Mouse (Mus musculus): ENCODE data around the gene Hoxa5. TPM values are rescaled to one million over a fixed set of nuclear protein-coding genes. Genes with fewer than 3 reads are reported as not detected.
A peak's percentile ranks its signal among the peaks of the same experiment; 100 is the strongest.

Gene Hoxa5
- polyA plus RNA-seq, 1 experiment from 2014 or later, result not detected

DNA sequence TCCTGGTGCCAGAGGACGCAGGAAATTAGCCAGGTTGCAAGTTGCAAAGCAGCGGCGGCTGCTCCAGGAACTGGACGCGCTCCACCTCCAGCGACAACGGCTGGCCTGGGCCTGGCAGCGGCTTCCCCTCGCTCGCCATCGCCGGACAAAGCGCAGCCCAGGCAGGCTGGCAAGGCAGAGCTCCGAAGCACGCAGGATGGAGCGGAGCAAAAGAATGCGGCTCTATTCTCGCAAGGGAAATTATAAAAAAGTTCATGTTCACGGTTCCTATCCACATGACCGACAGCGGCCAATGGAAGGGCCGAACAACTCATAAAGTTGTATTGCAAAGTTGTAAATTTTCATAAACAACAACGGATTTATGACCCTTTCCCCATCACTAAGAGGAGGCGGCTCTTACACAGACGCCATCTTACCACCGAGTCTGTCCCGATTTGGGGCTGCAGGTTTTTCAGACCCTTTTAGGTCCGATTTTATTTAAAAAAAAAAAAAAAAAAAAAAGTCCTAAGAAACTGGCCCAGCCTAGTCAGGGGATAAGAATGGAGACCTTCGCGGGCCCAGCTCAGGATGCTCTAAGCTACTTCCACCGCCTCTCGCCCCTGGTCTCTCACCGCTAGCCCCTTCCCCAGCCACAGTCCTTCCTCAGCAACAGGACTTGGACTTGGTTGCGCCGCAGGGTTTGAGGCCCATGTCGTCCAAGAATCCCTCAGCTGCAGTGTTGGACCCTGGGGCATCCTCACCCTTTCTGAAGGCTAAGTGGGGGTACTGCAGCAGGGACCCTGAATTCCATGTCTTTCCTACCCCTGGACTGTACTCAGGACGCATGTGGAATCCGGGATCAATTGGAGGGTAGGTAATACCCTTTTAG lies 9.0 kb upstream of the Hoxa5 start, which contains the start of the genes Hoxa3 and Gm28308:
Gene Hoxa3, minus strand, starts transcription at position 218 of the 868 bp plus-strand sequence.
Gene Gm28308, minus strand, starts transcription at position 221 of the 868 bp plus-strand sequence.
- Histone ChIP-seq H3K4me1 (peaks cover 22% of the 10 kb centered on the region), H3K27me3 (ENCODE audit: low read depth, poor library complexity, severe bottlenecking) (peaks cover 100% of the 10 kb centered on the region), H3K4me3 (no peak within 1 kb of the TSS), H3K9me3 (replicated peaks) (no peaks in the 10 kb centered on the region), H3K27ac (replicated peaks) (no peak within 1 kb of the TSS), H3K36me3 (no peaks in the 10 kb centered on the region)
- 2% methylated on average over 38 of the region's 38 CpGs for WGBS
- no peak for DNase-seq (ENCODE audit: low spot score)

DNA sequence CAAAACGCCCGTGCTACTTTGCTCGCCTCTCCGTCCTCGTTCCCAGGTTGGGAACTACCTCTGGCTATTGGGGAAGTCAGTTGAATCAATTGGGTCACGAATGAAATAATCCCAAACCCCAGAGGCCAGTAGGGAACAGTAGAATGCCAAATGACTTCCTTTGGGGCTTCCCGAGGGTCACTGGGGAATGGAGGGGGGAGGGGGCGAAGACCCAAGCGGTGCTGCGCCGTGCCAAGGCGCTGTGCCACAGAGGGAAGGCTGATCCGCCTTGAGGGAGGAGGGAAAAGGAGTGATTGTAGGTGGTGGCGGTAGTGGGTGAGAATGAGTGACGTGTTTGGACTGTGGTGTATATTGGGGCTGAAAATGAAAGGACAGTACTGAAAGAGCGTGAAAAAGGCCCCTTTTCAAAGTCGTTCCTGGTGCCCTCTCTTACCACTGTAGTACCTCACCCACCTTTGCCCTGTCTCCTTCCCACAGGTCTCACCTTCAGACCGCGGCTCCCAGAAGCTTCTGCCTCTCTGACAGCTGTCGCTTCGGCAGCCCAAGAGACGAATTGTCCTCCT lies 8.2 kb upstream of the Hoxa5 start:
- H3K4me3 ChIP-seq, result no peak overlapping the region
- H3K27ac ChIP-seq (replicated peaks), result no peak overlapping the region
- H3K36me3 ChIP-seq, result no peaks in the 10 kb centered on the region
- DNase-seq (ENCODE audit: low spot score), result no peak
- peaks cover 20% of the 10 kb centered on the region for H3K4me1 ChIP-seq
- WGBS, result 2% methylated on average over 22 of the region's 22 CpGs
- no peaks in the 10 kb centered on the region for H3K9me3 ChIP-seq (replicated peaks)
- H3K27me3 ChIP-seq (ENCODE audit: low read depth, poor library complexity, severe bottlenecking), result peaks cover 100% of the 10 kb centered on the region

DNA sequence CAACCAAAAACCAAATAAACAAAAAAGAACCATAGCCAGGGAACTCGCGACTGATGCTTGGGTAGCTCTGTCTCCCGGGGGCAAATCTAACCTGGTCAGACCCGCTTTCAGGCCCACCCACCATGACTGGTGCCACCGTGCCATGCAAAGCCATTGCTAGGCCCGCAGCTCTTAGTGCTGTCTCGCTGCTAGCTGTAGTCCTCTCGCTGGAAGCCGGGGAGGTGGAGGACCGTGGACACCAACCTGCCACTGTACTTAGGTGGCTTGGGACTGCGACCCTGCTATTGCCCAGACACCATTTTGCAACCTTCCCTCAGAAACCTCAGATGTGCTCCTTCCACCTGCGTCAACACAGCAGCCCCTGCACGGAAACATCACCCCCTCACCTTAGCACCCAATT lies 7.6 kb upstream of the Hoxa5 start:
- WGBS, result 4% methylated on average over 13 of the region's 13 CpGs
- DNase-seq (ENCODE audit: low spot score), result no peak
- Histone ChIP-seq H3K27me3 (ENCODE audit: low read depth, poor library complexity, severe bottlenecking) (peaks cover 100% of the 10 kb centered on the region), H3K9me3 (replicated peaks) (no peaks in the 10 kb centered on the region), H3K36me3 (no peaks in the 10 kb centered on the region), H3K27ac (replicated peaks) (no peak overlapping the region), H3K4me1 (peaks cover 13% of the 10 kb centered on the region), H3K4me3 (0 out of 2 replicates have a peak overlapping the region, but pooled peaks have one; percentile 0)

DNA sequence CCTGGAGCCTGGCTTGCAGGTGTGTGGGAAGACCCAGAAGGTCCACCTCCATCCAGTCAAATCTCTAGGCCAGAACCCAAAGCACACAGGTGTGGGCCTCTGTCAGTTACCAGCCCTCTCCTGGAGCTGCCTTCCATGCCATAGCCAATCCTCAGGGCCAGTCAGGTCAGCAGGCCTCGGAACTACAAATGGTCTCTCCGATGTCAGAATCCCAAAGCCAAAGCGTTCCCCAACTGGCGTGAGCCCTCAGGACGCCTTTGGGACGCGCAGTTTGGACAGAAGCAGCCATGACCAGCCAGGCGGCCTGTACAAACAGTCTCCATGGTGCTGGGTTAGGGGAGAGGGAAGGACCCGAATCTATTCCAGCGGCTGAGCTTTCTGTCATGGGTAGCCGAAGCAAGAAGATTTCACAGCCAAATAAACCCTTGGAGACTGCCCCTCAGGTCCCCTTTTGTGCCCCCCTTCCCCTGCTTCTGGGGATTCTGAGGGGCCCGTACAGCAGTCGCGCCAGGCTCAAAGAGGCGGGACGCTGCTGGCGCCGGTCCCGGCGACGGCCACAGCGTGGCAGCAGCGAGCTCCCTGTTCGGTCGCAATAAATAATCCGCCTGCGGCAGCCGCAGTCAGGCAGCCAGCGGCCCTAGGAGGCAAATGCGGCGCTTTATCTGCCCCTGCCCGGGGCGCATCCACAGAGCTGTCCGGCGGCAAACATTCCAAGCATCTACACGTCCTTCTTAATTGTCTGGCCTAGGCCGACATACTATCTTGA lies 7.0 kb upstream of the Hoxa5 start:
- peak; percentile 84 for DNase-seq (ENCODE audit: low spot score)
- 0 out of 2 replicates have a peak overlapping the region, but pooled peaks have one; percentile 0 for H3K4me3 ChIP-seq
- H3K27ac ChIP-seq (replicated peaks), result no peak overlapping the region
- under 1% methylated on average over 37 of the region's 37 CpGs for WGBS
- peaks cover 100% of the 10 kb centered on the region for H3K27me3 ChIP-seq (ENCODE audit: low read depth, poor library complexity, severe bottlenecking)
- H3K9me3 ChIP-seq (replicated peaks), result no peaks in the 10 kb centered on the region
- H3K36me3 ChIP-seq, result no peaks in the 10 kb centered on the region
- peaks cover 9% of the 10 kb centered on the region; the same call in 1 of the 2 replicates for H3K4me1 ChIP-seq

GRCm38 (mm10) chr6:52209685-52210046 lies 5.3 kb upstream of the Hoxa5 start:
- H3K36me3 ChIP-seq, result no peaks in the 10 kb centered on the region
- WGBS, result 7% methylated on average over 12 of the region's 12 CpGs

GRCm38 (mm10) chr6:52208868-52209684 lies 4.7 kb upstream of the Hoxa5 start:
- no peak overlapping the region for H3K27ac ChIP-seq (replicated peaks)
- H3K4me1 ChIP-seq, result peaks cover 14% of the 10 kb centered on the region
- no peak for DNase-seq (ENCODE audit: low spot score)
- no peaks in the 10 kb centered on the region for H3K36me3 ChIP-seq
- peak overlapping the region; percentile 18; the same call in 1 of the 2 replicates for H3K4me3 ChIP-seq
- peaks cover 100% of the 10 kb centered on the region for H3K27me3 ChIP-seq (ENCODE audit: low read depth, poor library complexity, severe bottlenecking)
- WGBS, result 3% methylated on average over 18 of the region's 18 CpGs
- H3K9me3 ChIP-seq (replicated peaks), result no peaks in the 10 kb centered on the region

More at GRCm38 (mm10) chr6:52209685-52210046, 5.3 kb upstream of the Hoxa5 start:
- Histone ChIP-seq H3K4me1 (peaks cover 9% of the 10 kb centered on the region; the same call in 1 of the 2 replicates), H3K27ac (replicated peaks) (no peak overlapping the region), H3K4me3 (no peak overlapping the region), H3K9me3 (replicated peaks) (no peaks in the 10 kb centered on the region), H3K27me3 (ENCODE audit: low read depth, poor library complexity, severe bottlenecking) (peaks cover 100% of the 10 kb centered on the region)
- DNase-seq (ENCODE audit: low spot score), result no peak

DNA sequence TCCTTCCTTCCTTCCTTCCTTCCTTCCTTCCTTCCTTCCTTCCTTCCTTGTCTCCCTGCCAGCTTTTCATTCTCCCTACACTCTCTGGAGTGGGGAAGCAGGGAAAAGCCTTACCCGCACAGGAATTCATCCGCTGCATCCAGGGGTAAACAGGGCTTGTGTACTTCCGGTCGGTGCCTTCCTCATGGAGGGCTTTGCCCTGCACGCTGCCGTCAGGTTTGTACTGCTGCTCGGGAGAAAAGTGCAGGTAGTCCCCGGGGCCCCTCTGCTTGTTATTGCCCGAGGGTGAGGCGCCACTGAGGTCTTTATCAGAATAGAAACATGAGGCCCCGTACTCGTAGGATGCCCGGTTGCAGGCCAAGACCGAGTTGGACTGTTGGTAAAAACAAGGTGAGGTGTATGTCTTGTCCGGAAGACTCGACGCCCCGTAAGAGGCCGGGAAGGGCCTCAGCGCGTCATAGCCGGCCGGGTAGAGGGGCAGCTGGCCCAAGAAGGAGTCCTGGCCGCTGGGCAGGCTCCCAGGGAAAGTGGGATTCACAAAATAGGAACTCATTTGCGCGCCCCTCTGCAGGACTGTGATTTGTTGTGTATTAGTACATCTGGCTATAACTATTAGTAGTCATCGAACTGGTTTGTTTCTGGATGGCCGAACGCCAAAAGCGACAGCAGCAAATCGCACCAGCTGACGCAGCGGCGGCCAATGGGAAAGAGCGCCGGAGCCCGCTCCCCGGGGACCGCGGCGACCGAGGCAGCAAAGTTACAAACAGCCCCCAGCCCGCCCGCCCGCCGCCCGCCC lies 3.9 kb upstream of the Hoxa5 start, which contains the start of gene Hoxa6:
Gene Hoxa6, minus strand, starts transcription at position 651 of the 796 bp plus-strand sequence.
- DNase-seq (ENCODE audit: low spot score), result no peak
- Histone ChIP-seq H3K27ac (replicated peaks) (no peak within 1 kb of the TSS), H3K9me3 (replicated peaks) (no peaks in the 10 kb centered on the region), H3K27me3 (ENCODE audit: low read depth, poor library complexity, severe bottlenecking) (peaks cover 100% of the 10 kb centered on the region), H3K4me3 (peak within 1 kb of the TSS; percentile 18; the same call in 1 of the 2 replicates), H3K4me1 (peaks cover 22% of the 10 kb centered on the region), H3K36me3 (no peaks in the 10 kb centered on the region)
- WGBS, result under 1% methylated on average over 47 of the region's 47 CpGs

GRCm38 (mm10) chr6:52207684-52207976 lies 3.2 kb upstream of the Hoxa5 start:
- H3K27ac ChIP-seq (replicated peaks), result no peak overlapping the region
- no peaks in the 10 kb centered on the region for H3K9me3 ChIP-seq (replicated peaks)
- no peak overlapping the region for H3K4me3 ChIP-seq
- H3K4me1 ChIP-seq, result peaks cover 24% of the 10 kb centered on the region
- DNase-seq (ENCODE audit: low spot score), result no peak
- H3K36me3 ChIP-seq, result no peaks in the 10 kb centered on the region
- peaks cover 100% of the 10 kb centered on the region for H3K27me3 ChIP-seq (ENCODE audit: low read depth, poor library complexity, severe bottlenecking)

GRCm38 (mm10) chr6:52206882-52207683 lies 2.7 kb upstream of the Hoxa5 start:
- Histone ChIP-seq H3K9me3 (replicated peaks) (no peaks in the 10 kb centered on the region), H3K27me3 (ENCODE audit: low read depth, poor library complexity, severe bottlenecking) (peaks cover 100% of the 10 kb centered on the region), H3K27ac (replicated peaks) (no peak overlapping the region), H3K4me3 (no peak overlapping the region), H3K36me3 (no peaks in the 10 kb centered on the region), H3K4me1 (peaks cover 24% of the 10 kb centered on the region)
- 4% methylated on average over 4 of the region's 4 CpGs for WGBS
- DNase-seq (ENCODE audit: low spot score), result no peak

DNA sequence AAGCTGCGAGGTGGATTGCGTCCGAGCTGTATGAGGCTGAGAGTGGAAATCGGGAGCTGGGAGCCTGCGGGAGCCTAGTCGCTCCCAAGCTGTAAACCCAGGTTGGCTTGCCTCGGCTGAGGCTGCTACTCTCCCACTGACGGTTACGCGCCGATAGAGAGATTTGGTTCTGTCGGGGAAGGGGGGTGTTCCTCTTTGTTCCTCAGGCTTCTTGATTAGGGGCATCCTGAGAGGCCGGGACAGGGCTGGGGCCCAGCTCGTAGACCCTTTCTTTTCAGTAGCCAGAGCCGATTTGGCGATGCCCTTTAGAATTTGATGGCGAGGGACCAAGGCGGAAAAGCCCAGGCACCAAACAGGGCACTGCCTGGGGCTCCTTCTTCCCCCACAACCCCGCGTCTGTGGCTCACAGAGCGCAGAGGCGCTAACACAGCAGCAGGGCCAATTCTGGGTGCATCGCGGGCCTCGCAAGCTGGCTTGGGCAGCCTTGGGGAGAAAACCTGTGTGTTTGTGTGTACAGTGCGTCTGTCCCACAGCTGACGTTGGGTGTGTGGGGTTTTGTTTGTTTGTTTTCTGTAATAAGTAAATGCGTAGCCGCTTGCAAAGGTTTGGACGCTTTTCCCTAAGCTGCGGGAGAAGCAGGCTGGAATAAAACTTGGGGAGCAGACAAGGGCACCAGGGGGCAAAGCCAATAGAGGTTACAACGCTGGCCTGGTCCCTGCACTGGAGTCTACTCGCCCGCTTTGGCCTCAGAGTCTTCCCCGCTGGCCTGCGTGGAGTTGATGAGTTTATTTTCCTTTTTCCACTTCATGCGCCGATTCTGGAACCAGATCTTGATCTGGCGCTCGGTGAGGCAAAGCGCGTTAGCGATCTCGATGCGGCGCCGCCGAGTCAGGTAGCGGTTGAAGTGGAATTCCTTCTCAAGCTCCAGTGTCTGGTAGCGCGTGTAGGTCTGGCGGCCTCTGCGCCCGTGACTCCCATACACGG lies 1.5 kb upstream of the Hoxa5 start:
- peak; percentile 51 for DNase-seq (ENCODE audit: low spot score)
- no peak overlapping the region for H3K4me3 ChIP-seq
- H3K9me3 ChIP-seq (replicated peaks), result no peaks in the 10 kb centered on the region
- no peaks in the 10 kb centered on the region for H3K36me3 ChIP-seq
- WGBS, result 1% methylated on average over 55 of the region's 55 CpGs
- H3K4me1 ChIP-seq, result peaks cover 19% of the 10 kb centered on the region
- H3K27ac ChIP-seq (replicated peaks), result no peak overlapping the region
- peaks cover 100% of the 10 kb centered on the region for H3K27me3 ChIP-seq (ENCODE audit: low read depth, poor library complexity, severe bottlenecking)
